Mouse (Mus musculus): ENCODE data around the gene Itgav.

GRCm38 (mm10) chr2:83813273-83813892, 89.2 kb downstream of the Itgav start:
- TF ChIP-seq CTCF (IDR thresholded peaks at IDR 0.05; ENCODE audit: low read depth) (no peak), EP300 (IDR thresholded peaks at IDR 0.05; ENCODE audit: low read depth) (no peak)
